Mouse (Mus musculus): Measurements from ENCODE around the gene Ptger3.

Ptger3 gene

DNA sequence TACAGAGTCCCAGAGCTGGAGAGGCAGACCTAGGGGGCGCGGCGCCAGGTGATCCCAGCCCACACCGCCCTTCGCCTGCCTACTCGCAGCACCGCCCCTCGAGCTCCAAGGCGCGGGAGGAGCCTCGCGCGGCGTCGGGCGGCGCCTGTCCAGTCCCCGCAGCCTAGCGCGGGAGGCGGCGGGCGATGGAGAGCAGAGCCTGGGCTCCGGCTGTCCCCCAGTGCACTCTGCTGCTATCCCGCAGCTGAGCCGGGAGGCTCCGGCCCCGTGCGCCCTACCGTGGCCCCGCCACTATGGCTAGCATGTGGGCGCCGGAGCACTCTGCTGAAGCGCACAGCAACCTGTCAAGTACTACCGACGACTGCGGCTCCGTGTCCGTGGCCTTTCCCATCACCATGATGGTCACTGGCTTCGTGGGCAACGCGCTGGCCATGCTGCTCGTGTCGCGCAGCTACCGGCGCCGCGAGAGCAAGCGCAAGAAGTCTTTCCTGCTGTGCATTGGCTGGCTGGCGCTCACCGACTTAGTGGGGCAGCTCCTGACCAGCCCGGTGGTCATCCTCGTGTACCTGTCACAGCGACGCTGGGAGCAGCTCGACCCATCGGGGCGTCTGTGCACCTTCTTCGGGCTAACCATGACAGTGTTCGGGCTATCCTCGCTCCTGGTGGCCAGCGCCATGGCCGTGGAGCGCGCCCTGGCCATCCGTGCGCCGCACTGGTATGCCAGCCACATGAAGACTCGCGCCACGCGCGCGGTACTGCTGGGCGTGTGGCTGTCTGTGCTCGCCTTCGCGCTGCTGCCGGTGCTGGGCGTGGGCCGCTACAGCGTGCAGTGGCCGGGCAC lies at the start of gene Ptger3:
TSS of gene Ptger3 (plus strand) at position 168 of the 841 bp plus-strand sequence.
- DNase-seq (ENCODE audit: low spot score) = no peak

DNA sequence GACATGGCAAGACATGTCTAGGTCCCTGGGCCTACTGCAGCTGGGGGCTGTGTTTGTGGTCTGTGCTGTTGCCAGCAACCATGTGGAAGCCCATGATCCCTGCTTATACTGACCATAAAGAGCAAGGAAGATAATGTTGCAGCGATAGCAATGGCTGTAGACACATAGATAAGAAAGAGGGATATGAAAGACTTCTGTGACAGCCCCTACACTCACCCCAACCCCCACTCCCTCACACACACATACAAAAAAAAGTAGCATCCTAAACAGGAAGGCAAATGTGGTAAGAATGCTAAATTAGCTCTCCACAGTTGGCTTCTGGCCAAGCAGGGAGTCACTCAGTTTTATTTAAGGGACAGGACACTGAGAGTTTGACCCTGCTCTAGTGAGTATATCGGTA lies 48.7 kb upstream of the Ptger3 start:
- no peak for DNase-seq (ENCODE audit: low spot score)

DNA sequence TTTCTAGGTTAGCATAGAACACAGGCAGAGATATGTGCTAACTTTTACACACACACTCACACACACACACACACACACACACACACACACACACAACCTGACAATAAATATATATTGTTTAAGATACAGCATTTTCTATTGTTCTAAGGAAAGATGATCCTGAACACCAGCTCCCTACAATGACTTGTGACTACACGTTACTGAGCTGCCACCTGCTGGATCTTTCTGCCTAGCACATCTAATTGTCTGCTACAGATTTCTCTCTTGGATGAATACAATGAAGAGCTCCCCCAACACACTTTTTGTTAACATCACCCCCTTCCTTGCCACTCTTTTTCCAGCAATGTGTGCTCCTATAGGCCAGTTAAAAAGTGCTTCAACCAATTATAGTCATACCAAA lies 46.3 kb upstream of the Ptger3 start:
- DNase-seq (ENCODE audit: low spot score) = no peak

GRCm38 (mm10) chr3:157523834-157524233 lies 42.9 kb upstream of the Ptger3 start:
- no peak for DNase-seq (ENCODE audit: low spot score)

- DNase-seq (ENCODE audit: low spot score) = no peak
Measured at GRCm38 (mm10) chr3:157531585-157531984, 35.1 kb upstream of the Ptger3 start.

- peak; percentile 82 for DNase-seq (ENCODE audit: low spot score)
Measured at GRCm38 (mm10) chr3:157533964-157534785, 32.5 kb upstream of the Ptger3 start, which contains the start of gene Zranb2. Gene Zranb2 (plus strand): TSS chr3:157534160.

DNA sequence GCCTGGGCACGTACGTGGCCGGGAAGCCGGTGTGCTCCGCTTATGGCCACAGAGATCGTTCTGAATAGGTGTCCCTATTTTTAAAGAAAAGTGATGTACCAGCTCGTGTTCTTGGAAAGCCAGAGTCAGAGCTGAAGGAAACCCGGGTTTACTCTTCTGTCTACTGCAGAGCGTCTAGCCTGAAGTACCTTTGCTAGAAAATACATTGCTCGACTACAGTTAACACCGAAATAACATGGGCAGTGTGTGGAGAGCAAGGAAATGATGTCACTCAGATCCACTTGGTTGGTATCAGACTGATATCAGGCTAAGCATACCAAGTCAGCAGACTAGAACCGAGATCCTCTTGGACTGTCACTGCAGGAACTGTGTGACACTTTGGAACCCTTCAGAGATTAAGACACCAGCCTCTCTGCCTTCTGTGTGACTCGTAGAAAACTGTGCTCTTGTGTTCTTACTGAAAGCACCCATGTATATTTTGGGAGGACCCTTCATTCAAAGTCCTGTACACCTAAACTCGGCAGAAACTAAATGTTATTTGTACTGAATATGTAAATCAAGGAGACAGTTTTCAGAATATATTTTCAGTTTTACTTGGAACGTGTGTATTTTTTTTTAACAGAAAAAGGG lies 31.8 kb upstream of the Ptger3 start:
- no peak for DNase-seq (ENCODE audit: low spot score)

DNA sequence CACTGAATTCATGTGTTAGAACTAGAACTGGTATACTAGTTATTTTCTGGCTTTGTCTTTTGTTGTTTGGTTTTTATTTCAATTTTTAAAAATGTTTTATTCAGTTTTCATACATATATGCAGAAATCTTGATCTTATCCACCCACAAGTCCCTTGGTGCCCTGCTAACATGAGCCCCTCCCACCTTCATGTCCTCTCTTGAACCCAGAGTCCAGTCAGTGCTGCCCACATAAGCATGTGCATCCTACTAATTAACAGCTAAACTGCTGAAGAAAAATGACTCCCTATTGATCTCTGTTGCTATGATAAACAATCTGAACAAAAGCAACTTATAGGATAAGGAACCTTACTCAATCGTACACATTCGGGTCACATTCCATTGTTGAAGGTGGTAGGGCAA lies 17.4 kb upstream of the Ptger3 start:
- no peak for DNase-seq (ENCODE audit: low spot score)

DNA sequence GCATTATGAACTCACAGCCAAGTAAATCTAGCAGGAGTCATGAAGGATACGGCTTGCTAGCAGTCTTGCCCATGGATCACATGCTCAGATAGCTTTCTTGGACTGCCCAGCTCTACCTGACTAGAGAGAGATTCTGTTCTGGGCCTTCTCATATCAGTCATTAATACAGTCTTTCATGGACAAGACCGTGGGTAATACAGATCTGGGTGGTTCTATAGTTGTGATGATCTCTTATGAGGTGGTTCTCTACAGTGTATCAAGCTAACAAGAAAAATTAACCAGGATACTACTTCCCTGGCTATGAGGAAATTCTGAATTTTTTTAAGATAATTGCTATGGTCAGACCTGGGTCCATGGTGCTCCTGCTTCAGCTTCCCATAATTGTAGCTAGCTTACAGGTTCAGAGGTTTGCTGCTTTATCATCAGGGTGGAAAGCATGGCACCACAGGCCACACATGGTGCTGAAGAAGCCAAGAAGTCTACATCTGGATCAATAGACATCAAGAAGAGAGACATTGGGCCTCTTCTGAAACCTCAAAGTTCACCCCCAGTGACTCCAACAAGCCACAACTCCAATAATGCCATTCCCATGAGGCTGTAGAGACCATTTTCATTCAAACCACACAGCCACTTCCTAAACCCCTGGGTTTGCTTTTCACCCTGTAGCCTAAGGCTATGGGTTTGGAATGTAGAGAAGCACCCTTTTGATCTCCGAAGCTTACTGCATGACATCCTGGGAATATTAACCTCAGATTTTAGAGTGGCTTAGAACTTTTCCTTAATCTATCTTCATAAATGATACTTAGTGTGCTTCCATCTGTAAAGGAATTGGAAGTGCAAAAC lies 16.7 kb upstream of the Ptger3 start:
- DNase-seq (ENCODE audit: low spot score) = no peak

GRCm38 (mm10) chr3:157565196-157565595 lies 1.5 kb upstream of the Ptger3 start:
- no peak for DNase-seq (ENCODE audit: low spot score)

DNA sequence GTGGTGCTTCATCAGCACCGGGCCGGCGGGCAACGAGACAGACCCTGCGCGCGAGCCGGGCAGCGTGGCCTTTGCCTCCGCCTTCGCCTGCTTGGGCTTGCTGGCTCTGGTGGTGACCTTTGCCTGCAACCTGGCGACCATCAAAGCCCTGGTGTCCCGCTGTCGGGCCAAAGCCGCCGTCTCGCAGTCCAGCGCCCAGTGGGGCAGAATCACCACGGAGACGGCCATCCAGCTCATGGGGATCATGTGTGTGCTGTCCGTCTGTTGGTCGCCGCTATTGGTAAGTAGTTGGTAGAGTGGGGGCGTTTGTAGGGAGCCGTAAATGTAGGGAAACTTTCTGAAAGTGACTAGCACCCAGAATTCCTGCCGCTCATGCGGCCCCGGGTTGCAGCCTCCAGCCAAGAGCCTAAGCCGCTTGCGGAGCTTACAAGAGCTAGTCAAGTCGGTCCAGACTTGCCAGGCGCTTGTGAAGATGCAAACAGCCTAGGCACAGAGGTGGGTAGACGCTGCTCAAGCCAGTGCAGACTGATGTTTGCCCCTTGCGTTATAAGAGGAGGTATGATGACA lies 957 bp downstream of the Ptger3 start:
- DNase-seq (ENCODE audit: low spot score) = no peak

DNA sequence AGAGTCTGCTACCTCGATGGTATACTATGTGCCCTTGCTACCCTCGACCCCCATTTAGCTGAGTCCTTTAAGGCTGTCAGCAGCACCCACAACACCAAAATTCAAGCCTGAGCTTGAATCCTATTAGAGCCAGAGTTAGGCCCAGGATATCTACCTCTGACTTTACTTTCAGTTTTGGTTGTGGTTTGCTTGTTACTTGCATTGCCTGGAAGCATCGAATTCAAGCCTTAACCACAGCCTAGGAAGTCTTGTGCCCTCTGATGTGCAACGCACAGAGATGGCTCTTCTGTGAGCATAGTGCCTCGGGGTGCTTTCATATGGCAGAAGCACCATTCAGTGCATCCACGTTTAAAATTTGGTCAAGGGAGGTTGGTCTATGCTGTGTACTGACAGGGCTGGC lies 5.3 kb downstream of the Ptger3 start:
- no peak for DNase-seq (ENCODE audit: low spot score)

GRCm38 (mm10) chr3:157575441-157576342 lies 9.0 kb downstream of the Ptger3 start:
- no peak for DNase-seq (ENCODE audit: low spot score)

DNA sequence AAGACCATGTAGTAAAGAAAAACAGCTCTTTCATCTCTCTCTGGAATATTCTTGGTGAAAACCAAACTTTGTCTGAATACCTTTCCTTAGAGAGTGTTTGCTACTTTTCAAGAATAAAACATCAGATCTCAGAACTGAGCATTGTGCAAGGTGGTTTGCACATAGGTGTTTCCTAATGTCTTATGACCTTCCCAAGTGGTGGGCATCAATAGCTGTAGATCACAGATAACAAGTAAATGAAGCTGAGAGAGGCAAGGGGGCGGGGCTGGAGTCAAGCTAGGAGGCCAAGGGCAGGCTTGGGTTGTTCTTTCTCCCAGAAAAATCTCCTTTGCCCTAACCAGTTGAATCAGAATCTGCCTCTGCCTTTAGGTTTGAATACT lies 9.6 kb downstream of the Ptger3 start:
- DNase-seq (ENCODE audit: low spot score) = no peak

GRCm38 (mm10) chr3:157576862-157577261 lies 10.2 kb downstream of the Ptger3 start:
- DNase-seq (ENCODE audit: low spot score) = no peak

GRCm38 (mm10) chr3:157578469-157579170 lies 11.9 kb downstream of the Ptger3 start:
- no peak for DNase-seq (ENCODE audit: low spot score)

DNA sequence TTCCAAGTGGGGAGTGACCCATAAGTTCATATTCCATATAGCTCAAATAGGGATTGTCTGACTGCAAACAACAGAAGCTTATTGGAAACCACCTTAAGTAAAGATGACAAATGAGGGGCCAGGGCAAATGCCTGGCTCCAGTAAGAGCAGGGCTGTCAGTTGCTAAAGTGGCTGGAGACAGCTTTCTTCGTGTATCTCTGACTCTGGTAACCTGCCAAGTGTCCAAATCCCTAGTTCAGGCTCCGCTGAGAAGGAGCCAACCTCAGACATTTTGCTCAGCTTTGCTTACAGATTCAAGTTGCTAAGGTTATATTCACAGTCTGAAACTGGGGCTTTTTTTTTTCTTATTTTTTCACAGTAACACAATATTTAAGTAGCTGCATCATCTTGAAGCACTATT lies 12.7 kb downstream of the Ptger3 start:
- DNase-seq (ENCODE audit: low spot score) = no peak

DNA sequence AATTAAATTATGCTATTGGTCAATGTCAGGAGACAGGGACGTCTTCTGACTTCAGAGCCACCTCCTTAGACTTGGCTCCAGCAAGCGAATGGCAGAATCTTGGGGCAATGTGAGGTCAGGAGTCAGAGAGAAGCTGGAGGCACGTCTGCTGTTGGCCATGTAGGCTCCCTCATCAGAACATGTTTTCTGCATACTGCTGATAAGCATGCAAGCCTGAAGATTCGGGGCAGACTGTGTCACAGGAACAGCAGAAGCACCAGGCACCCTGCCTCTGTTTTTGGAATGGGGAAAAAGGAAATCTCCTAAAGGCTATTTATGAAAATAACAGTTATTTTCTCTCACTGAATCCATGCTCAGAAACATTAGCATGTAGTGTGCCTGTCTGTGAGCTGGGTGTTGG lies 13.6 kb downstream of the Ptger3 start:
- DNase-seq (ENCODE audit: low spot score) = no peak

GRCm38 (mm10) chr3:157581755-157582154 lies 15.1 kb downstream of the Ptger3 start:
- no peak for DNase-seq (ENCODE audit: low spot score)

Data from ovary, adult 18-20 months (tissue).